Mouse (Mus musculus) urinary bladder, postnatal 10 days (tissue): Measurements from ENCODE around the gene Rab11fip5.

Experiments used
- DNase-seq: peaks from one replicate; pipeline ENCODE4 v3.0.0; 2022; ENCODE audit warnings: low spot score

Gene Rab11fip5

GRCm38 (mm10) chr6:85373066-85373860, 1.2 kb downstream of the Rab11fip5 start:
- no peak for DNase-seq

- no peak for DNase-seq
These were observed 1.9 kb downstream of the Rab11fip5 start for GRCm38 (mm10) chr6:85372496-85372895.

- no peak for DNase-seq
These were observed 2.5 kb downstream of the Rab11fip5 start for GRCm38 (mm10) chr6:85371859-85372405.

- no peak for DNase-seq
These were observed 3.6 kb downstream of the Rab11fip5 start for GRCm38 (mm10) chr6:85370666-85371430.

- DNase-seq: no peak
These were observed 4.4 kb downstream of the Rab11fip5 start for GRCm38 (mm10) chr6:85370041-85370440.

- no peak for DNase-seq
These were observed 5.1 kb downstream of the Rab11fip5 start for GRCm38 (mm10) chr6:85369181-85369860.

- no peak for DNase-seq
These were observed 5.7 kb downstream of the Rab11fip5 start for GRCm38 (mm10) chr6:85368722-85369121.

- no peak for DNase-seq
These were observed 6.3 kb downstream of the Rab11fip5 start for GRCm38 (mm10) chr6:85368166-85368565.

GRCm38 (mm10) chr6:85366387-85366786, 8.0 kb downstream of the Rab11fip5 start:
- no peak for DNase-seq

- no peak for DNase-seq
These were observed 10.0 kb downstream of the Rab11fip5 start for GRCm38 (mm10) chr6:85364439-85364838.

- no peak for DNase-seq
These were observed 10.6 kb downstream of the Rab11fip5 start for GRCm38 (mm10) chr6:85363906-85364260.

- DNase-seq: no peak
These were observed 11.1 kb downstream of the Rab11fip5 start for GRCm38 (mm10) chr6:85363231-85363905.

GRCm38 (mm10) chr6:85362610-85363009, 11.8 kb downstream of the Rab11fip5 start:
- DNase-seq: no peak

GRCm38 (mm10) chr6:85360311-85360710, 14.1 kb downstream of the Rab11fip5 start:
- no peak for DNase-seq

- no peak for DNase-seq
These were observed 15.6 kb downstream of the Rab11fip5 start for GRCm38 (mm10) chr6:85358877-85359276.

GRCm38 (mm10) chr6:85356682-85357465, 17.6 kb downstream of the Rab11fip5 start:
- no peak for DNase-seq

- no peak for DNase-seq
These were observed 18.7 kb downstream of the Rab11fip5 start for GRCm38 (mm10) chr6:85355753-85356152.

GRCm38 (mm10) chr6:85354709-85355108, 19.7 kb downstream of the Rab11fip5 start:
- DNase-seq: no peak

- DNase-seq: no peak
These were observed 20.7 kb downstream of the Rab11fip5 start for GRCm38 (mm10) chr6:85353706-85354105.

GRCm38 (mm10) chr6:85350157-85350556, 24.3 kb downstream of the Rab11fip5 start:
- no peak for DNase-seq

GRCm38 (mm10) chr6:85349246-85349645, 25.2 kb downstream of the Rab11fip5 start:
- DNase-seq: no peak
